Mouse (Mus musculus): Measurements from ENCODE around the gene Rgs13. TPM values are rescaled to one million over a fixed set of nuclear protein-coding genes. Genes with fewer than 3 reads are reported as not detected.
"Not testable (repeated sequence)": the region's sequence is repeated elsewhere in the genome, so short reads cannot be mapped to it uniquely, and the experiment has no call there.

Gene Rgs13
- polyA plus RNA-seq, 1 experiment from 2014 or later, result 0.86 TPM

DNA sequence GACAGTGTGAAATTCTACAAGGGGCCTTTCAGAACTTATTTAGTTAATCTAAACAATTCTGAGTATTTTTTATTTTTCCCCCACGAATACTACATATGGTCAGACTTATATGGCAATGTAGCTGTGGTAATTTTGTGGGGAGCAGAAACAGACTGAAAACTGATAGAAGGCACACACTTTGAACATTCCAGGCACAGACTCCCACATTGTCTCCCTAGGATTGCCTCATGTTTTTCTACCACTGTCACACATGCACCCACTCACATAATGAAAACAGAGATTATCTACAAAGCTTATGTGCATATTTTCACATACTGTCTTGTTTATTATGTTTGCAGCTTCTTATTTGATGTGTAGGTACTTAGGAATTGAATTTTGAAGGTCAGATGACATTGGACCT lies 9.4 kb downstream of the Rgs13 start:
- no peaks in the 10 kb centered on the region for H3K36me3 ChIP-seq (ENCODE audit: control insufficient read depth, insufficient read depth)
- no peak overlapping the region for H3K9ac ChIP-seq (replicated peaks; ENCODE audit: low read depth, low read length)
- H3K4me2 ChIP-seq (ENCODE audit: low read length), result no peak overlapping the region
- H3K4me1 ChIP-seq (replicated peaks; ENCODE audit: control insufficient read depth, insufficient read depth, low read length), result no peaks in the 10 kb centered on the region
- H3K27ac ChIP-seq (ENCODE audit: low read length), result no peak overlapping the region
- no peaks in the 10 kb centered on the region for H3K27me3 ChIP-seq (replicated peaks; ENCODE audit: control insufficient read depth, insufficient read depth, low read length)
- no peak for ATAC-seq
- no peak overlapping the region for H3K4me3 ChIP-seq (replicated peaks; ENCODE audit: low read length)
- H3K9me3 ChIP-seq (ENCODE audit: control insufficient read depth, low read length), result no peaks in the 10 kb centered on the region
- 86% methylated on average over 1 of the region's 1 CpGs for WGBS

GRCm38 (mm10) chr1:144166897-144167296 lies 10.3 kb downstream of the Rgs13 start:
- Histone ChIP-seq H3K4me2 (ENCODE audit: low read length) (no peak overlapping the region), H3K9me3 (ENCODE audit: control insufficient read depth, low read length) (no peaks in the 10 kb centered on the region), H3K4me3 (replicated peaks; ENCODE audit: low read length) (no peak overlapping the region), H3K36me3 (ENCODE audit: control insufficient read depth, insufficient read depth) (no peaks in the 10 kb centered on the region), H3K9ac (replicated peaks; ENCODE audit: low read depth, low read length) (no peak overlapping the region), H3K27ac (ENCODE audit: low read length) (no peak overlapping the region), H3K27me3 (replicated peaks; ENCODE audit: control insufficient read depth, insufficient read depth, low read length) (no peaks in the 10 kb centered on the region), H3K4me1 (replicated peaks; ENCODE audit: control insufficient read depth, insufficient read depth, low read length) (no peaks in the 10 kb centered on the region)
- WGBS, result 68% methylated on average over 5 of the region's 5 CpGs
- no peak for ATAC-seq

DNA sequence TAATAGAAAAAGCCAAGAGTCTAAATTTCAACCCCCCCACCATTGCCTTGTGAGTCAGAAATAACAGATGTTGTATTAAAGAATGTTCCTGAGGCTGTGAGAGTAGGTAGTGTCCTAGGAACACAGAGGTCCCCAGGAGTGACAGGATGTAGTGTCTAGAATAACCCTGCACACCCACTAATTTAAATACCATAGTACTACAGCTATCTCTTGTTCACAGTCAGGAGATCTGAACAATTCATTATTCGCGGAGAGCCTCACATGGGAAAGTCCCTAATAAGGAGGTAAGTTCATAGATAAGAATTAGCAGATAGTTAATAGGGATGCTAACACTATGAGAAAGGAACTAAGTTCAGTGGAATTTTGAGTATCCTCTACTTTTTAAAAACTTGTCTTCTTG lies 10.9 kb downstream of the Rgs13 start:
- H3K9ac ChIP-seq (replicated peaks; ENCODE audit: low read depth, low read length), result no peak overlapping the region
- no peaks in the 10 kb centered on the region for H3K27me3 ChIP-seq (replicated peaks; ENCODE audit: control insufficient read depth, insufficient read depth, low read length)
- H3K4me2 ChIP-seq (ENCODE audit: low read length), result no peak overlapping the region
- no peak overlapping the region for H3K4me3 ChIP-seq (replicated peaks; ENCODE audit: low read length)
- no peaks in the 10 kb centered on the region for H3K9me3 ChIP-seq (ENCODE audit: control insufficient read depth, low read length)
- no peaks in the 10 kb centered on the region for H3K4me1 ChIP-seq (replicated peaks; ENCODE audit: control insufficient read depth, insufficient read depth, low read length)
- H3K27ac ChIP-seq (ENCODE audit: low read length), result no peak overlapping the region
- no peak for ATAC-seq
- H3K36me3 ChIP-seq (ENCODE audit: control insufficient read depth, insufficient read depth), result no peaks in the 10 kb centered on the region
- 97% methylated on average over 2 of the region's 2 CpGs for WGBS

DNA sequence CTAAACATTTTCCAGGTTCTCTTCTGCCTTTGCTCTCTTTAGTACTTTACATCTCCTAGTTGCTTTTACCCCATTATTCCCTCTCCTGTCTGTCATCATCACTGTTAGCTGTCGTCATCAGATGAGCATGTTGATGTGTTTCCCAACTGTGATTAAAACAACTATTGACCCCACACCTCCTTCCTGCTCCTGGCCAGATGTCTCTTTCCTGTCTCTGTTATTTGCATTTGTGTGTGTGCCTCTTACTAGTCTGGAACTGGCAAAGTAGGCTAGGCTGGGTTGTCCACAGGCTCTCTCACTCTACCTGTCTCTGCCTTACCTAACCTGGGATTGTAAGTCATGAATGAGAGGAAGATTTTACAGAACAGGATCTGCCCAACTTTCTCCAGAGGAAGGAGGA lies 24.6 kb downstream of the Rgs13 start:
- Histone ChIP-seq H3K27ac (ENCODE audit: low read length) (no peak overlapping the region), H3K4me1 (replicated peaks; ENCODE audit: control insufficient read depth, insufficient read depth, low read length) (peaks cover 4% of the 10 kb centered on the region; the same call in 1 of the 2 replicates), H3K9me3 (ENCODE audit: control insufficient read depth, low read length) (no peaks in the 10 kb centered on the region), H3K27me3 (replicated peaks; ENCODE audit: control insufficient read depth, insufficient read depth, low read length) (no peaks in the 10 kb centered on the region), H3K9ac (replicated peaks; ENCODE audit: low read depth, low read length) (no peak overlapping the region), H3K36me3 (ENCODE audit: control insufficient read depth, insufficient read depth) (no peaks in the 10 kb centered on the region), H3K4me3 (replicated peaks; ENCODE audit: low read length) (no peak overlapping the region), H3K4me2 (ENCODE audit: low read length) (no peak overlapping the region)
- 48% methylated on average over 1 of the region's 1 CpGs for WGBS
- no peak for ATAC-seq

DNA sequence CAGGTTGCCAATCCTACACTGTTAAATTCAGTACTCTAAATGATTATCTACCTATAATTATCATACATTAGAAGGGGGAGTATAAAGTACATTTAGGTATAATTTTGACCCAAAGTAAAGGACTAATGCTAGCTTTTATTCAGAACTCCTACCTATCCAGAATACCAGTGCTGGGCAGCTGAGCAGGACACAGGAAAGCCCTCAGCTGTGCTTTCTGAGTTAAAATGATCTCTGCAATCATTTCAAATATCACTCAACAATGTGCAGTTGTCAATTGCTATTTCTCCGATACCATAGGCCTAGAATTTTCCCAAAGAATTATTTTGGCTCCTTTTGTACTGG lies 25.0 kb downstream of the Rgs13 start:
- no peak overlapping the region for H3K4me2 ChIP-seq (ENCODE audit: low read length)
- H3K27me3 ChIP-seq (replicated peaks; ENCODE audit: control insufficient read depth, insufficient read depth, low read length), result no peaks in the 10 kb centered on the region
- 83% methylated on average over 1 of the region's 1 CpGs for WGBS
- no peak overlapping the region for H3K4me3 ChIP-seq (replicated peaks; ENCODE audit: low read length)
- peak; percentile 33; the same call in 1 of the 2 replicates for ATAC-seq
- H3K9me3 ChIP-seq (ENCODE audit: control insufficient read depth, low read length), result no peaks in the 10 kb centered on the region
- peaks cover 4% of the 10 kb centered on the region; the same call in 1 of the 2 replicates for H3K4me1 ChIP-seq (replicated peaks; ENCODE audit: control insufficient read depth, insufficient read depth, low read length)
- H3K27ac ChIP-seq (ENCODE audit: low read length), result no peak overlapping the region
- H3K36me3 ChIP-seq (ENCODE audit: control insufficient read depth, insufficient read depth), result no peaks in the 10 kb centered on the region
- H3K9ac ChIP-seq (replicated peaks; ENCODE audit: low read depth, low read length), result no peak overlapping the region

DNA sequence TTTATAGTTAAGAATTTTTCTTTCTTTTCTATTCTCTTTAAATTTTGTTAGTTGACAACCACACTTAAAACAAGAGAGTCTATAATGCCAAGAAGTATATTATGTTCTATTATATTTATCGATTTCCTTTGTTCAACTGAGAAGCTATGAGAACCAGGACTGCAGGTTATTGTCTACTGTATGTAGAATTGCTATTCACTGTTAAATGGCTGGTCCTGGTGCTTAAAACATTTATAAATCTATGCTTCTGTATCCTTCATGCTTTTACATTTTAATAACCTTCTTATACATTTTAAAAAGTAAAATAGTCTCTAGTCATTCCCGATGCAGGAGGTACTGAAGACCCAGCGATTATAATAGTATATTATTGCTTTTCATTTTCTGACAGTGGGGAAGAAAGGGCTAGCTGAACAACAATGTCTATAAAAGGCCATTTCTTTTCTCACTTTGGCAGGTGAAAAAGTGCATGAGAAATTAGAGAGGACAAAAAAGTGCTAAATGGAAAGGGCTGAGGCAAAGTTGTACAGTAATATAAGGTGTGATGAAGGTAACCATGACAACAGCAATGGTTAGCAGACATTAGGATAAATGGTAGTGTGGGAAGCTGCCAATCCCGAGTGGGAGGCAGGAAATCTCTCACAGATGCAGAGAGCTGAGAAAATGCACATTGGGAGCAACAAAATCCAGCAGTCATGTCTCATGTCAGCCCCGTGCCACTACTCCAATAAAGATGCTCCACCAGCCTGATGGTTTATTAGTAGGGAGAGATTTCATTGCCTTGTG lies 25.6 kb downstream of the Rgs13 start:
- no peak overlapping the region for H3K27ac ChIP-seq (ENCODE audit: low read length)
- peak; percentile 92 for ATAC-seq

GRCm38 (mm10) chr1:144149997-144150396 lies 27.2 kb downstream of the Rgs13 start:
- Histone ChIP-seq H3K4me3 (replicated peaks; ENCODE audit: low read length) (no peak overlapping the region), H3K9ac (replicated peaks; ENCODE audit: low read depth, low read length) (no peak overlapping the region), H3K9me3 (ENCODE audit: control insufficient read depth, low read length) (no peaks in the 10 kb centered on the region), H3K4me2 (ENCODE audit: low read length) (no peak overlapping the region), H3K27ac (ENCODE audit: low read length) (no peak overlapping the region), H3K4me1 (replicated peaks; ENCODE audit: control insufficient read depth, insufficient read depth, low read length) (peaks cover 4% of the 10 kb centered on the region; the same call in 1 of the 2 replicates), H3K36me3 (ENCODE audit: control insufficient read depth, insufficient read depth) (no peaks in the 10 kb centered on the region), H3K27me3 (replicated peaks; ENCODE audit: control insufficient read depth, insufficient read depth, low read length) (no peaks in the 10 kb centered on the region)
- WGBS, result 81% methylated on average over 3 of the region's 3 CpGs
- ATAC-seq, result no peak

More for the DNA sequence above, 25.6 kb downstream of the Rgs13 start:
- H3K27me3 ChIP-seq (replicated peaks; ENCODE audit: control insufficient read depth, insufficient read depth, low read length), result no peaks in the 10 kb centered on the region
- no peaks in the 10 kb centered on the region for H3K9me3 ChIP-seq (ENCODE audit: control insufficient read depth, low read length)
- H3K4me3 ChIP-seq (replicated peaks; ENCODE audit: low read length), result no peak overlapping the region
- no peaks in the 10 kb centered on the region for H3K36me3 ChIP-seq (ENCODE audit: control insufficient read depth, insufficient read depth)
- no peak overlapping the region for H3K4me2 ChIP-seq (ENCODE audit: low read length)
- 52% methylated on average over 5 of the region's 5 CpGs for WGBS
- no peak overlapping the region for H3K9ac ChIP-seq (replicated peaks; ENCODE audit: low read depth, low read length)
- peaks cover 4% of the 10 kb centered on the region; the same call in 1 of the 2 replicates for H3K4me1 ChIP-seq (replicated peaks; ENCODE audit: control insufficient read depth, insufficient read depth, low read length)

GRCm38 (mm10) chr1:144141398-144141797 lies 35.8 kb downstream of the Rgs13 start:
- not testable (repeated sequence) for H3K27me3 ChIP-seq (replicated peaks; ENCODE audit: control insufficient read depth, insufficient read depth, low read length); H3K4me3 ChIP-seq (replicated peaks; ENCODE audit: low read length); H3K27ac ChIP-seq (ENCODE audit: low read length); H3K36me3 ChIP-seq (ENCODE audit: control insufficient read depth, insufficient read depth); H3K9me3 ChIP-seq (ENCODE audit: control insufficient read depth, low read length); ATAC-seq; H3K9ac ChIP-seq (replicated peaks; ENCODE audit: low read depth, low read length); H3K4me2 ChIP-seq (ENCODE audit: low read length); H3K4me1 ChIP-seq (replicated peaks; ENCODE audit: control insufficient read depth, insufficient read depth, low read length)
- 85% methylated on average over 2 of the region's 2 CpGs for WGBS

GRCm38 (mm10) chr1:144139847-144140246 lies 37.3 kb downstream of the Rgs13 start:
- H3K9me3 ChIP-seq (ENCODE audit: control insufficient read depth, low read length), result no peaks in the 10 kb centered on the region
- no peak overlapping the region for H3K9ac ChIP-seq (replicated peaks; ENCODE audit: low read depth, low read length)
- no peak overlapping the region for H3K4me2 ChIP-seq (ENCODE audit: low read length)
- H3K27ac ChIP-seq (ENCODE audit: low read length), result no peak overlapping the region
- 97% methylated on average over 1 of the region's 1 CpGs for WGBS
- no peak for ATAC-seq
- no peak overlapping the region for H3K4me3 ChIP-seq (replicated peaks; ENCODE audit: low read length)
- H3K27me3 ChIP-seq (replicated peaks; ENCODE audit: control insufficient read depth, insufficient read depth, low read length), result no peaks in the 10 kb centered on the region
- H3K4me1 ChIP-seq (replicated peaks; ENCODE audit: control insufficient read depth, insufficient read depth, low read length), result no peaks in the 10 kb centered on the region
- H3K36me3 ChIP-seq (ENCODE audit: control insufficient read depth, insufficient read depth), result no peaks in the 10 kb centered on the region

GRCm38 (mm10) chr1:144127965-144128364 lies 49.2 kb downstream of the Rgs13 start:
- ATAC-seq, result peak; percentile 62
- H3K9me3 ChIP-seq (ENCODE audit: control insufficient read depth, low read length), result no peaks in the 10 kb centered on the region

More at GRCm38 (mm10) chr1:144127965-144128364, 49.2 kb downstream of the Rgs13 start:
- 80% methylated on average over 7 of the region's 7 CpGs for WGBS
- Histone ChIP-seq H3K36me3 (ENCODE audit: control insufficient read depth, insufficient read depth) (no peaks in the 10 kb centered on the region), H3K4me3 (replicated peaks; ENCODE audit: low read length) (no peak overlapping the region), H3K27ac (ENCODE audit: low read length) (no peak overlapping the region), H3K27me3 (replicated peaks; ENCODE audit: control insufficient read depth, insufficient read depth, low read length) (no peaks in the 10 kb centered on the region), H3K4me1 (replicated peaks; ENCODE audit: control insufficient read depth, insufficient read depth, low read length) (no peaks in the 10 kb centered on the region), H3K9ac (replicated peaks; ENCODE audit: low read depth, low read length) (no peak overlapping the region), H3K4me2 (ENCODE audit: low read length) (no peak overlapping the region)

Measured in forebrain, embryonic 16.5 days (tissue).